Mouse (Mus musculus) thymus, adult 2 months (tissue): ENCODE results near the gene Rad23a.

Experiments
- CTCF ChIP-seq: fragments of 200-500 bp; IDR thresholded peaks from 2 replicates; pipeline ENCODE4 v1.5.1; 2012; ENCODE audit warnings: mild to moderate bottlenecking, control low read depth, low read length, moderate library complexity, borderline replicate concordance; ENCODE audit not compliant: control insufficient read depth, poor library complexity, insufficient read depth; ENCODE audit errors: extremely low read depth
- POLR2A ChIP-seq: fragments of 200-500 bp; IDR thresholded peaks from 2 replicates; pipeline ENCODE4 v1.6.1; 2012; ENCODE audit warnings: mild to moderate bottlenecking, low read length, control low read depth, moderate library complexity; ENCODE audit not compliant: control insufficient read depth, poor library complexity, insufficient read depth; ENCODE audit errors: extremely low read depth

GRCm38 (mm10) chr8:84845355-84846093 is 5.1 kb upstream of the Rad23a start:
- TF ChIP-seq CTCF (no peak), POLR2A (no peak)
